Mouse (Mus musculus) neural tube, embryonic 11.5 days (tissue): ENCODE data around the gene Krt20. TPM values are rescaled to one million over a fixed set of nuclear protein-coding genes. Genes with fewer than 3 reads are reported as not detected.

Experiments
- ATAC-seq: fragments of 200-750 bp; cut with Nextera tagmentation; 2 replicates; pipeline ENCODE4 v1.8.0; 2017; ENCODE audit warnings: moderate number of reproducible peaks, mild to moderate bottlenecking, moderate TSS enrichment, moderate library complexity; ENCODE audit not compliant: insufficient read depth, low FRiP score, low TSS enrichment
- DNase-seq: peaks from one replicate; pipeline ENCODE4 v3.0.0-alpha.2; 2015; ENCODE audit warnings: low spot score
- H3K27ac ChIP-seq: fragments of 300-500 bp; sonication (generic); 2 replicates; pipeline ENCODE4 v1.5.1; 2014; ENCODE audit warnings: low read depth, mild to moderate bottlenecking, low read length
- H3K27me3 ChIP-seq: fragments of 300-500 bp; sonication (generic); 2 replicates; pipeline ENCODE4 v1.6.1; 2014; ENCODE audit warnings: mild to moderate bottlenecking, low read length, mixed read lengths; ENCODE audit not compliant: control insufficient read depth, insufficient read depth
- H3K36me3 ChIP-seq: fragments of 300-500 bp; sonication (generic); 2 replicates; pipeline ENCODE4 v1.6.1; 2014; ENCODE audit warnings: mild to moderate bottlenecking, low read length, moderate library complexity, mixed read lengths; ENCODE audit not compliant: control insufficient read depth, insufficient read depth
- H3K4me1 ChIP-seq: fragments of 300-500 bp; sonication (generic); 2 replicates; pipeline ENCODE4 v1.6.1; 2014; ENCODE audit warnings: low read length, mixed read lengths; ENCODE audit not compliant: control insufficient read depth, insufficient read depth
- H3K4me2 ChIP-seq: fragments of 300-500 bp; sonication (generic); 2 replicates; pipeline ENCODE4 v1.6.1; 2014; ENCODE audit warnings: low read depth, mild to moderate bottlenecking, moderate library complexity
- H3K4me3 ChIP-seq: fragments of 300-500 bp; sonication (generic); 2 replicates; pipeline ENCODE4 v1.5.1; 2014; ENCODE audit warnings: low read depth, low read length
- H3K9ac ChIP-seq: fragments of 300-500 bp; sonication (generic); 2 replicates; pipeline ENCODE4 v1.6.1; 2014; ENCODE audit warnings: mild to moderate bottlenecking, low read length
- H3K9me3 ChIP-seq: fragments of 300-500 bp; sonication (generic); 2 replicates; pipeline ENCODE4 v1.6.1; 2016; ENCODE audit warnings: low read length; ENCODE audit not compliant: control insufficient read depth
- WGBS: fragments of 180-500 bp; shearing (Covaris S2); extraction: QIAGEN DNeasy Blood & Tissue Kit; methylation state at CpG from one replicate; pipeline ENCODE4 v1.1.7; 2014; 5-methylcytosine and 5-hydroxymethylcytosine counted together
- polyA plus RNA-seq: library from polyadenylated mRNA; unstranded; fragments of >200 nt; fragmentation: Nextera tagmentation; extraction: Ambion mirVana; gene quantifications from 2 replicates; pipeline ENCODE4 v1.2.1, GENCODE M21; 2014

Gene Krt20
- 0.19 and 0.28 TPM in 2 replicates for polyA plus RNA-seq

- WGBS = 58% methylated on average over 10 of the region's 10 CpGs
- no peaks in the 10 kb centered on the region for H3K9me3 ChIP-seq
- no peak within 1 kb of the TSS for H3K27ac ChIP-seq
- H3K27me3 ChIP-seq = no peaks in the 10 kb centered on the region
- no peaks in the 10 kb centered on the region for H3K4me1 ChIP-seq
- H3K4me2 ChIP-seq = no peak within 1 kb of the TSS
- no peak within 1 kb of the TSS for H3K4me3 ChIP-seq
- no peak for DNase-seq
- H3K36me3 ChIP-seq = no peaks in the 10 kb centered on the region
- H3K9ac ChIP-seq = no peak within 1 kb of the TSS
- no peak for ATAC-seq
These were observed at the start of gene Krt20 for GRCm38 (mm10) chr11:99437972-99438371. Gene Krt20 (minus strand): TSS chr11:99438150.

DNA sequence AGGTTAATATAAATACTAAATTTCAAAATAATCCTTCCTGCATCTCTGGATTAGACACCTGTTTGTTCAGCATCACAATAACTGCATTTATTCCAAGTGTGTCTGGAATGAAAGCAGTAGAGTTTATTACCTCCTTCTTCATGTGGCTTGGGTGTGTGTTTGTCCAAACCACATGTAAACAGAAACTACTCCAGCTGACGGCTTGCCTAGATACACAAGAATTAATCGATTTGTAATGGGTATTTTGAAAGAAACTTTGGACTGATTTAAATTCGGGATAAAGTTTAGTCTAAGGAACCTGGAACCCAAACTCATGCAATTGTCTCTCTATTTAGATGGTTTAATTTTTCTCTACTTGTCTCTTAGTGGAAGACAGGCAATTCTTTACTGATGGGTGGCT is 37.0 kb upstream of the Krt20 start:
- no peak overlapping the region for H3K9ac ChIP-seq
- DNase-seq = no peak
- no peak overlapping the region for H3K4me3 ChIP-seq
- no peak for ATAC-seq
- WGBS = 86% methylated on average over 3 of the region's 3 CpGs
- H3K9me3 ChIP-seq = no peaks in the 10 kb centered on the region
- no peak overlapping the region for H3K4me2 ChIP-seq
- no peaks in the 10 kb centered on the region for H3K27me3 ChIP-seq
- no peaks in the 10 kb centered on the region for H3K36me3 ChIP-seq
- no peaks in the 10 kb centered on the region for H3K4me1 ChIP-seq
- H3K27ac ChIP-seq = no peak overlapping the region

- no peaks in the 10 kb centered on the region for H3K36me3 ChIP-seq
- 91% methylated on average over 6 of the region's 6 CpGs for WGBS
- no peak overlapping the region for H3K4me3 ChIP-seq
- no peak overlapping the region for H3K4me2 ChIP-seq
- no peak for ATAC-seq
- no peak overlapping the region for H3K27ac ChIP-seq
- DNase-seq = no peak
- H3K4me1 ChIP-seq = no peaks in the 10 kb centered on the region
- no peaks in the 10 kb centered on the region for H3K27me3 ChIP-seq
- no peak overlapping the region for H3K9ac ChIP-seq
- no peaks in the 10 kb centered on the region for H3K9me3 ChIP-seq
These were observed 35.5 kb upstream of the Krt20 start for GRCm38 (mm10) chr11:99473433-99473832.

- no peaks in the 10 kb centered on the region for H3K9me3 ChIP-seq
These were observed 34.5 kb upstream of the Krt20 start for GRCm38 (mm10) chr11:99472405-99472804.

GRCm38 (mm10) chr11:99471946-99472345 is 34.0 kb upstream of the Krt20 start:
- Histone ChIP-seq H3K36me3 (no peaks in the 10 kb centered on the region), H3K4me2 (no peak overlapping the region), H3K4me3 (no peak overlapping the region), H3K4me1 (no peaks in the 10 kb centered on the region), H3K9me3 (no peaks in the 10 kb centered on the region), H3K27me3 (no peaks in the 10 kb centered on the region), H3K9ac (no peak overlapping the region), H3K27ac (no peak overlapping the region)
- DNase-seq = no peak
- no peak for ATAC-seq
- WGBS = 93% methylated on average over 6 of the region's 6 CpGs

More at GRCm38 (mm10) chr11:99472405-99472804, 34.5 kb upstream of the Krt20 start:
- Histone ChIP-seq H3K4me3 (no peak overlapping the region), H3K4me2 (no peak overlapping the region), H3K36me3 (no peaks in the 10 kb centered on the region), H3K27ac (no peak overlapping the region), H3K4me1 (no peaks in the 10 kb centered on the region), H3K9ac (no peak overlapping the region), H3K27me3 (no peaks in the 10 kb centered on the region)
- 93% methylated on average over 4 of the region's 4 CpGs for WGBS
- no peak for ATAC-seq
- DNase-seq = no peak

DNA sequence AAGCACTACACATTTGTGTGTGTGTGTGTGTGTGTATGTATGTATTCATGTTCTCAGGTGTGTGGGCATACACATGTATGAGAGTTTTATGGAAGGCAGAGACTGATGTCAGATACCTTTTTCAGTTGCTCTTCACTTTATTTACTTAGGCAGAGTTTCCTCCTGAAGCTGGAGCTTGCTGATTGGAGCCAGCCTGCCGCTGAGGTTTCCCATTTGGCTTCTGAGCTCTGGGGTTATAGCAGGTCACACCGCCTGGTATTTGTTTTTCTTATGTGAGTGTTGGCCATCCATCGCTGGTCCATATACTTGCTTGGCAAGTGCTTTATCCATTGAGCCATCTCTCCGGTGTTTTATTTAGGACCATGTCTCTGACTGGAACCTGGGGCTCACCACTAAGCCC is 31.3 kb upstream of the Krt20 start:
- Histone ChIP-seq H3K9me3 (no peaks in the 10 kb centered on the region), H3K9ac (no peak overlapping the region), H3K27ac (no peak overlapping the region), H3K27me3 (no peaks in the 10 kb centered on the region), H3K36me3 (no peaks in the 10 kb centered on the region), H3K4me3 (no peak overlapping the region), H3K4me1 (no peaks in the 10 kb centered on the region), H3K4me2 (no peak overlapping the region)
- ATAC-seq = no peak
- 85% methylated on average over 4 of the region's 4 CpGs for WGBS
- no peak for DNase-seq

- 88% methylated on average over 11 of the region's 11 CpGs for WGBS
- Histone ChIP-seq H3K4me1 (no peaks in the 10 kb centered on the region), H3K9ac (no peak overlapping the region), H3K4me3 (no peak overlapping the region), H3K4me2 (no peak overlapping the region), H3K36me3 (no peaks in the 10 kb centered on the region), H3K27ac (no peak overlapping the region), H3K27me3 (no peaks in the 10 kb centered on the region), H3K9me3 (no peaks in the 10 kb centered on the region)
- ATAC-seq (no peak), DNase-seq (no peak)
These were observed 30.6 kb upstream of the Krt20 start for GRCm38 (mm10) chr11:99468566-99468965.

DNA sequence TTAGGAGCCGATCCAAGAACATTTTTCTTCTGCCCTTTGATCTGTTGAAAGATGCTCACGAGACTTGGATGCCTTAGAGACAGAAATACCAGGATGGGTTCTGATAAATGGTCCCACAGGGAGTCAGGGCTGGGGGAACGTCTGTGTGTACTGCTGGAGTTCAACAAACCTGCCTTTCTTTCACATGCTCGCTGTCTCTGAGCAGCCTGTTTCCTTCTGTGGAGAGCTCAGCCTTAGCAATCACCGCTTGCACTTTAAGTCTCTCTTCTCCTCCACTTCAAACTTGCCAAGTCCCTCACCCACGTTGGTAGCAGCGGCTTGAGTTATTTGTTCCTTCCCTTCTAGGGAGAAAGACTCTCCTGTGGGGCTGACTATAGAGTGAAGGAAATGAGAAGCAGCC is 28.4 kb upstream of the Krt20 start:
- H3K27ac ChIP-seq = no peak overlapping the region
- no peaks in the 10 kb centered on the region for H3K4me1 ChIP-seq
- H3K9ac ChIP-seq = no peak overlapping the region
- H3K4me3 ChIP-seq = no peak overlapping the region
- peak; percentile 21 for DNase-seq
- H3K27me3 ChIP-seq = no peaks in the 10 kb centered on the region
- WGBS = 31% methylated on average over 7 of the region's 7 CpGs
- ATAC-seq = no peak
- H3K36me3 ChIP-seq = no peaks in the 10 kb centered on the region
- no peaks in the 10 kb centered on the region for H3K9me3 ChIP-seq
- no peak overlapping the region for H3K4me2 ChIP-seq

DNA sequence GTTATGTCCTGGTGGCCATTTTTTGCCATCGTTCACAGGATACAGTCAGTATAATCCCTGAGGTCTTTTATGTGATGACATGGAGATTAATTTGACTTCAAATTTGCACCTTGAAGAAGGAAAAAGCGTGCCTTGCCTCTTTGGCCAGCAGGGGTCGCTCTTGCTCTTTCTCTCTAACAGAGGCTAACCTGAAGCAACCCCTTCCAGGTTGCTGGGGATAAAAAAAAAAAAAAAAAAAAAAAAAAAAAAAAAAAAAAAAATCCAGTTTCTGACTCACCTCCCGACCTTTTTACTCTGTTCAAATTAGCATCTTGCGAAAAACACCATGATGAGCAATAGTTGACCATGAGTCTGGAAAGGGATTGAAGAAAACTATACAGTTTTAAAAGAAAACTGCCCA is 26.9 kb upstream of the Krt20 start:
- ATAC-seq (no peak), DNase-seq (peak; percentile 85)
- H3K36me3 ChIP-seq = no peaks in the 10 kb centered on the region
- no peak overlapping the region for H3K9ac ChIP-seq
- H3K4me3 ChIP-seq = no peak overlapping the region
- H3K27me3 ChIP-seq = no peaks in the 10 kb centered on the region
- H3K9me3 ChIP-seq = no peaks in the 10 kb centered on the region
- no peak overlapping the region for H3K4me2 ChIP-seq
- H3K27ac ChIP-seq = no peak overlapping the region
- H3K4me1 ChIP-seq = no peaks in the 10 kb centered on the region
- 10% methylated on average over 5 of the region's 5 CpGs for WGBS
